Mouse (Mus musculus): Measurements from ENCODE around the gene Klhl12.
"Not testable (repeated sequence)": the region's sequence is repeated elsewhere in the genome, so short reads cannot be mapped to it uniquely, and the experiment has no call there.

Klhl12 gene

GRCm38 (mm10) chr1:134515891-134516290 is 60.6 kb downstream of the Klhl12 start:
- ATAC-seq (ENCODE audit: low TSS enrichment), result no peak

- ATAC-seq (ENCODE audit: low TSS enrichment), result no peak
These were observed 61.3 kb downstream of the Klhl12 start for GRCm38 (mm10) chr1:134516491-134517198.

GRCm38 (mm10) chr1:134517841-134518240 is 62.5 kb downstream of the Klhl12 start:
- ATAC-seq (ENCODE audit: low TSS enrichment), result not testable (repeated sequence)

GRCm38 (mm10) chr1:134518677-134519076 is 63.3 kb downstream of the Klhl12 start:
- peak; percentile 97 for ATAC-seq (ENCODE audit: low TSS enrichment)

GRCm38 (mm10) chr1:134519201-134519600 is 63.9 kb downstream of the Klhl12 start:
- ATAC-seq (ENCODE audit: low TSS enrichment), result not testable (repeated sequence)

- no peak for ATAC-seq (ENCODE audit: low TSS enrichment)
These were observed 64.8 kb downstream of the Klhl12 start for GRCm38 (mm10) chr1:134520001-134520721.

GRCm38 (mm10) chr1:134521163-134521562 is 65.8 kb downstream of the Klhl12 start:
- ATAC-seq (ENCODE audit: low TSS enrichment), result no peak

GRCm38 (mm10) chr1:134522325-134522724 is 67.0 kb downstream of the Klhl12 start:
- ATAC-seq (ENCODE audit: low TSS enrichment), result no peak

GRCm38 (mm10) chr1:134524424-134524823 is 69.1 kb downstream of the Klhl12 start:
- ATAC-seq (ENCODE audit: low TSS enrichment), result no peak

- ATAC-seq (ENCODE audit: low TSS enrichment), result no peak
These were observed 69.7 kb downstream of the Klhl12 start for GRCm38 (mm10) chr1:134525015-134525414.

GRCm38 (mm10) chr1:134526752-134527151 is 71.4 kb downstream of the Klhl12 start:
- ATAC-seq (ENCODE audit: low TSS enrichment), result no peak

- ATAC-seq (ENCODE audit: low TSS enrichment), result peak; percentile 65; the same call in 1 of the 2 replicates
These were observed 75.3 kb downstream of the Klhl12 start for GRCm38 (mm10) chr1:134530618-134531017.

GRCm38 (mm10) chr1:134533710-134534109 is 78.4 kb downstream of the Klhl12 start:
- not testable (repeated sequence) for ATAC-seq (ENCODE audit: low TSS enrichment)

- ATAC-seq (ENCODE audit: low TSS enrichment), result no peak
These were observed 79.7 kb downstream of the Klhl12 start for GRCm38 (mm10) chr1:134535054-134535453.

GRCm38 (mm10) chr1:134535513-134535912 is 80.2 kb downstream of the Klhl12 start:
- no peak for ATAC-seq (ENCODE audit: low TSS enrichment)

GRCm38 (mm10) chr1:134540610-134541009 is 85.3 kb downstream of the Klhl12 start:
- no peak for ATAC-seq (ENCODE audit: low TSS enrichment)
